Mouse (Mus musculus) myocyte (in vitro differentiated cells): ENCODE data around the gene Tmem165. TPM values are rescaled to one million over a fixed set of nuclear protein-coding genes. Genes with fewer than 3 reads are reported as not detected.

Source experiments
- H3K27me3 ChIP-seq: one replicate; pipeline ENCODE4 v1.6.1; 2011; ENCODE audit not compliant: control insufficient read depth, insufficient read depth, insufficient read length
- H3K36me3 ChIP-seq: one replicate; pipeline ENCODE4 v1.6.1; 2011; ENCODE audit not compliant: control insufficient read depth, insufficient read depth
- H3K4me2 ChIP-seq: one replicate; pipeline ENCODE4 v1.6.1; 2011; ENCODE audit warnings: low read depth, control low read depth
- H3K4me3 ChIP-seq: one replicate; pipeline ENCODE4 v1.5.1; 2011; ENCODE audit warnings: mild to moderate bottlenecking, control low read depth, moderate library complexity
- H3K79me2 ChIP-seq: one replicate; pipeline ENCODE4 v1.6.1; 2011; ENCODE audit not compliant: control insufficient read depth, insufficient read depth
- H3ac ChIP-seq: one replicate; pipeline ENCODE4 v1.6.1; 2011; ENCODE audit not compliant: control insufficient read depth, insufficient read length
- CEBPB ChIP-seq: IDR thresholded peaks from 2 replicates; pipeline ENCODE4 v1.6.1; 2011; ENCODE audit warnings: mild to moderate bottlenecking, moderate library complexity; ENCODE audit not compliant: poor library complexity, insufficient read depth, severe bottlenecking
- E2F4 ChIP-seq: IDR thresholded peaks from one replicate; pipeline ENCODE4 v1.6.1; 2011; ENCODE audit warnings: mild to moderate bottlenecking, control low read depth, moderate library complexity; ENCODE audit not compliant: insufficient read depth
- MAX ChIP-seq: IDR thresholded peaks from one replicate; pipeline ENCODE4 v1.6.1; 2011; ENCODE audit warnings: low read depth, mild to moderate bottlenecking, control low read depth
- MYOD1 ChIP-seq, 3 experiments: IDR thresholded peaks; one replicate each; pipeline ENCODE4 v1.6.1; 2011; ENCODE audit warnings: control low read depth in 2 of 3, low read depth in 2 of 3, mild to moderate bottlenecking in 2 of 3, moderate library complexity in 1 of 3; ENCODE audit not compliant: insufficient read length in 2 of 3, control insufficient read depth in 1 of 3
- MYOG ChIP-seq, 3 experiments: IDR thresholded peaks; one replicate each; pipeline ENCODE4 v1.6.1; 2011; ENCODE audit warnings: control low read depth in 2 of 3, low read depth in 2 of 3, mild to moderate bottlenecking in 2 of 3; ENCODE audit not compliant: insufficient read length in 2 of 3, control insufficient read depth in 1 of 3, insufficient read depth in 1 of 3
- POLR2A ChIP-seq: IDR thresholded peaks from one replicate; pipeline ENCODE4 v1.6.1; 2011; ENCODE audit warnings: low read depth, mild to moderate bottlenecking, control low read depth, moderate library complexity; ENCODE audit not compliant: insufficient read length
- POLR2AphosphoS2 ChIP-seq: IDR thresholded peaks from one replicate; pipeline ENCODE4 v1.6.1; 2011; ENCODE audit warnings: low read depth, control low read depth; ENCODE audit not compliant: insufficient read length
- REST ChIP-seq: IDR thresholded peaks from one replicate; pipeline ENCODE4 v1.6.1; 2011; ENCODE audit warnings: mild to moderate bottlenecking, control low read depth, moderate library complexity; ENCODE audit not compliant: insufficient read depth, insufficient read length
- SRF ChIP-seq: IDR thresholded peaks from one replicate; pipeline ENCODE4 v1.6.1; 2011; ENCODE audit warnings: low read depth; ENCODE audit not compliant: control insufficient read depth, insufficient read length
- TCF12 ChIP-seq: IDR thresholded peaks from one replicate; pipeline ENCODE4 v1.6.1; 2011; ENCODE audit warnings: mild to moderate bottlenecking, control low read depth; ENCODE audit not compliant: poor library complexity, insufficient read depth, severe bottlenecking
- TCF3 ChIP-seq: IDR thresholded peaks from one replicate; pipeline ENCODE4 v1.6.1; 2011; ENCODE audit warnings: low read depth, control low read depth; ENCODE audit not compliant: insufficient read length
- USF1 ChIP-seq: IDR thresholded peaks from one replicate; pipeline ENCODE4 v1.6.1; 2011; ENCODE audit warnings: low read depth, mild to moderate bottlenecking, control low read depth, moderate library complexity
- polyA plus RNA-seq: library from polyadenylated mRNA; unstranded; fragments of >200 nt; fragmentation: generic; extraction: Trizol; gene quantifications from one replicate; pipeline ENCODE4 v1.2.1, GENCODE M21; 2012; ENCODE audit warnings: missing spikeins

Tmem165 gene
- polyA plus RNA-seq, 1 experiment = 28.1 TPM

DNA sequence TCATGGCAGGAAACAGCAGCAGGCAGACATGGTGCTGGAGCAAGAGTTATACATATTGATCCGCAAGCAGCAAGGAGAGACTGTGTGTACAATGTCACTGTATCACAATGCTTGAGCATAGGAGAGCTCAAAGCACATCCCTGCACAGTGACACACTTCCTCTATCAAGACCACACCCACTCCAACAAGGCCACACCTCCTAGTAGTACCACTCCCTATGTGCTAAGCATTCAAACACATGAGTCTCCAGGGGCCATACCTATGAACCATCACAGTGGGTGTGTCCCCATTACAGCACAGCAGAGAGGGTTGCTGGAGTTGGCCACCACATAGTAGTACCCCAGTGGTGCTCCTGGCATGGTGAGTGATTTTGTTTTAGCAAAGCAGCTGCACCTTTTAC lies 37.3 kb upstream of the Tmem165 start:
- Histone ChIP-seq H3K27me3 (no peaks in the 10 kb centered on the region), H3K36me3 (no peaks in the 10 kb centered on the region), H3K79me2 (peaks cover 2% of the 10 kb centered on the region), H3K4me3 (no peak overlapping the region), H3K4me2 (no peak overlapping the region), H3ac (no peak overlapping the region)
- no peak for TF ChIP-seq USF1
- TF ChIP-seq MAX = no peak
- TF ChIP-seq TCF12 = no peak
- TF ChIP-seq REST = no peak
- no peak for TF ChIP-seq TCF3
- TF ChIP-seq POLR2AphosphoS2 = no peak
- TF ChIP-seq MYOD1 (IDR thresholded peaks at IDR 0.05; ENCODE audit: control insufficient read depth in 1 of 3, insufficient read length in 2 of 3, low read depth in 2 of 3) = no peak
- no peak for TF ChIP-seq MYOG (IDR thresholded peaks at IDR 0.05; ENCODE audit: control insufficient read depth in 1 of 3, insufficient read depth in 1 of 3, insufficient read length in 2 of 3, low read depth in 2 of 3)
- no peak for TF ChIP-seq E2F4
- no peak for TF ChIP-seq SRF
- no peak for TF ChIP-seq POLR2A
- no peak for TF ChIP-seq CEBPB

DNA sequence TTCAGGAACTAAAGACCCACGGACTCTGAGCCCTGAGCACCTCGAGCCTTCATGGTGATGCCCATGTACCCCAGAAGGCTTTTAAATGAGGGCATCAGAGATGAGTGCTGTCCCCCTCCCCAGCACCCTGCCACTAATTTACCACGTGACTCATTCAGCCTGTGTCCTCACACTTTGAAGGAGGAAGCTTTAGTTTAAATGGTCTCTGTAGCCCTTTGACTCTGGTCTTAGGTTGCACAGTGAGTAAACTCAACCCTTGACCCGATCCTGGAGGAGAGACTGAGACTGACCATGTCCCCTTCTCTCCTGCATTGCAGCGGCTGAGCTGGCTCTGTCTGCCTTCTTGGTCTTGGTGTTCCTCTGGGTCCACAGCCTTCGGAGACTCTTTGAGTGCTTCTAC lies 34.2 kb upstream of the Tmem165 start:
- TF ChIP-seq USF1 (no peak), MYOD1 (IDR thresholded peaks at IDR 0.05; ENCODE audit: control insufficient read depth in 1 of 3, insufficient read length in 2 of 3, low read depth in 2 of 3) (no peak)
- no peak overlapping the region for H3K4me3 ChIP-seq

DNA sequence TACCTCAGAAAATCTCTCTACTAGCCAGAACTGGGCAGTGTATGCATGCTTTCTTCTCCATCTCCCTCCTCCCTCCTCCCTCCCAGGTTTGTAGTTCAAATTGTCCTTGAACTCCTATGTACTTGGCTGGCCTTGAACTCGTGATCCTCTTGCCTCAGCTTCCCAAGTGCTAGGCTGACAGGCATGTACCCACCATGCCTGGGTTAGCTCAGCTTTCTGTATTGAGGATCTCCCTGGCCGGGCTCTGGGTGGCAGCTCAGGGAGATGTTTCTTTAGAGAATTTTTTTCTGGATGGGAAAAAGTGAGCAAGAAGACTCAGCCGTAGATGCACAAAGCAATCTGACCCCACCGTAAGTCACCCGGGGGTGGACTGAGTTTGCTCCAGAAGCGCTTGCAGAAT lies 30.7 kb upstream of the Tmem165 start:
- TF ChIP-seq REST (no peak), POLR2AphosphoS2 (no peak), MYOG (IDR thresholded peaks at IDR 0.05; ENCODE audit: control insufficient read depth in 1 of 3, insufficient read depth in 1 of 3, insufficient read length in 2 of 3, low read depth in 2 of 3) (no peak), TCF3 (no peak), TCF12 (no peak), SRF (no peak), E2F4 (no peak), MAX (no peak), MYOD1 (IDR thresholded peaks at IDR 0.05; ENCODE audit: control insufficient read depth in 1 of 3, insufficient read length in 2 of 3, low read depth in 2 of 3) (no peak), CEBPB (no peak), POLR2A (no peak)
- H3K4me2 ChIP-seq = no peak overlapping the region
- no peak overlapping the region for H3K4me3 ChIP-seq
- H3K79me2 ChIP-seq = no peaks in the 10 kb centered on the region
- H3K27me3 ChIP-seq = no peaks in the 10 kb centered on the region
- H3ac ChIP-seq = no peak overlapping the region
- no peaks in the 10 kb centered on the region for H3K36me3 ChIP-seq

More for the DNA sequence above, 34.2 kb upstream of the Tmem165 start:
- Histone ChIP-seq H3ac (no peak overlapping the region), H3K79me2 (no peaks in the 10 kb centered on the region), H3K27me3 (no peaks in the 10 kb centered on the region), H3K36me3 (no peaks in the 10 kb centered on the region), H3K4me2 (no peak overlapping the region)

DNA sequence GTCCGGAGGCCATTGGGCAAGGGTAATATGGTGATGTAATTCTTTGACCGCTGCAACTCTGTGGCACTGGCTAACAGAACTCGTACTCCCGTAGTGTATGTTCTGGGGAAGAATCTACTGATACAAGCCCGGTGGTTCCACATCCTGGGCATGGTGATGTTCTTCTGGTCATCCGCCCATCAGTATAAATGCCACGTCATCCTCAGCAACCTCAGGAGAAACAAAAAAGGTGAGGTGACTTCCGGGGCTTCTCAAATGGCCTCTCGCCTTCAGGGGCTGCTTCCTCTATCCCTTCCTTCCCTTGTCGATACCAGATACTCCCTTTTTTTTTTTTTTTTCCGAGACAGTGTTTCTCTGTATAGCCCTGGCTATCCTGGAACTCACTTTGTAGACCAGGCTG lies 30.2 kb upstream of the Tmem165 start:
- Histone ChIP-seq H3K4me3 (no peak overlapping the region), H3ac (no peak overlapping the region), H3K4me2 (no peak overlapping the region), H3K36me3 (no peaks in the 10 kb centered on the region), H3K79me2 (no peaks in the 10 kb centered on the region), H3K27me3 (no peaks in the 10 kb centered on the region)
- TF ChIP-seq MAX (no peak), POLR2A (no peak)

DNA sequence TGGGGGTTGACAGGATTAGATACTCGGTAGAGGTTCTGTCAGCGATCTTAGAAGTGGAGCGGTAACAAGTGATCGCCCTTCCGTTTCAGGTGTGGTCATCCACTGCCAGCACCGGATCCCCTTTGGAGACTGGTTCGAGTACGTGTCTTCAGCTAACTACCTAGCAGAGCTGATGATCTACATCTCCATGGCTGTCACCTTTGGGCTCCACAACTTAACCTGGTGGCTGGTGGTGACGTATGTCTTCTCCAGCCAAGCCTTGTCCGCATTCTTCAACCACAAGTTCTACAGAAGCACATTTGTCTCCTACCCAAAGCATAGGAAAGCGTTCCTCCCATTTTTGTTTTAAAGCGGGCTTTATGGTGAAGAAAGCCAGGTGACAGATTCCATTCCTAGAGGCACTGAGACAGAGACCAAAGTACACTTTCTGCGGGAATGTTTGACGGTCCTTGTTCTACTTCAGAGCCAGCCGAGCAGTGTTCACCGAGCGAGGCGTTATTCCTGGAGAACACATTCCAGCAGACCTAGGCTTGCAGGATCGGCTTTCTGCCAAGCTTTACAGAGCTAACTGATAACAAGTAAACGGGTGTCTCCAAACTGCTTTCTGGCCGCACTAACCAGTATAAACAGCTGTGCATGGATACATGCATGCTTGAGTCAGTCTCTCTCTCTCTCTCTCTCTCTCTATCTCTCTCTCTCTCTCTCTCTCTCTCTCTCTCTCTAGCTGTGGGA lies 29.1 kb upstream of the Tmem165 start:
- no peaks in the 10 kb centered on the region for H3K79me2 ChIP-seq
- no peak overlapping the region for H3K4me2 ChIP-seq
- H3K4me3 ChIP-seq = no peak overlapping the region
- H3K27me3 ChIP-seq = no peaks in the 10 kb centered on the region
- H3ac ChIP-seq = no peak overlapping the region
- H3K36me3 ChIP-seq = no peaks in the 10 kb centered on the region
- TF ChIP-seq MYOG (IDR thresholded peaks at IDR 0.05; ENCODE audit: control insufficient read depth in 1 of 3, insufficient read depth in 1 of 3, insufficient read length in 2 of 3, low read depth in 2 of 3) = no peak
- TF ChIP-seq MYOD1 (IDR thresholded peaks at IDR 0.05; ENCODE audit: control insufficient read depth in 1 of 3, insufficient read length in 2 of 3, low read depth in 2 of 3) = no peak

DNA sequence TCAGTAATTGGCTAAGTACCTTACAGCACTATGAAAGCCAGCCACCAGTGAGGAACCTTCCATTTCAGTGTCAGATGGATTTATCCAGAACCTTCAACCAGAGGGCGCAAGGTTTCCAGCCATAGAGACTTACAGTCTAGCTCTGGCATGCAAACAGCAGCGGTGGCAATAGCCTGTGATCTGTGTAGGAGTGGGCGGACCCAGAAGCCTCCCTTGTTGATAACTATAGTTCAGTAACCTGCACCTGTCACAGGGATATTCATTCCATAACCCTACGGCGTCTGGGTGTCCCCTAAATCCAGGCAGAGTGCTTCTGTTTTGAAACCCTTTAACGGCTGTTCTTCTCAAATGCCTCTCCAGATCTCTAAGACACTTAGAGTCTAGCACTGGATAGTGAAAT lies 24.1 kb upstream of the Tmem165 start:
- TF ChIP-seq MYOD1 (IDR thresholded peaks at IDR 0.05; ENCODE audit: control insufficient read depth in 1 of 3, insufficient read length in 2 of 3, low read depth in 2 of 3) = no peak
- no peak for TF ChIP-seq POLR2AphosphoS2
- no peak for TF ChIP-seq SRF
- no peak for TF ChIP-seq REST
- TF ChIP-seq MYOG (IDR thresholded peaks at IDR 0.05; ENCODE audit: control insufficient read depth in 1 of 3, insufficient read depth in 1 of 3, insufficient read length in 2 of 3, low read depth in 2 of 3) = no peak
- TF ChIP-seq E2F4 = no peak
- no peak for TF ChIP-seq MAX
- Histone ChIP-seq H3K27me3 (no peaks in the 10 kb centered on the region), H3K79me2 (no peaks in the 10 kb centered on the region), H3K36me3 (no peaks in the 10 kb centered on the region), H3ac (no peak overlapping the region), H3K4me2 (no peak overlapping the region), H3K4me3 (no peak overlapping the region)
